ENCODE assay signal across 9 mouse cellular contexts in the genomic region with DNA sequence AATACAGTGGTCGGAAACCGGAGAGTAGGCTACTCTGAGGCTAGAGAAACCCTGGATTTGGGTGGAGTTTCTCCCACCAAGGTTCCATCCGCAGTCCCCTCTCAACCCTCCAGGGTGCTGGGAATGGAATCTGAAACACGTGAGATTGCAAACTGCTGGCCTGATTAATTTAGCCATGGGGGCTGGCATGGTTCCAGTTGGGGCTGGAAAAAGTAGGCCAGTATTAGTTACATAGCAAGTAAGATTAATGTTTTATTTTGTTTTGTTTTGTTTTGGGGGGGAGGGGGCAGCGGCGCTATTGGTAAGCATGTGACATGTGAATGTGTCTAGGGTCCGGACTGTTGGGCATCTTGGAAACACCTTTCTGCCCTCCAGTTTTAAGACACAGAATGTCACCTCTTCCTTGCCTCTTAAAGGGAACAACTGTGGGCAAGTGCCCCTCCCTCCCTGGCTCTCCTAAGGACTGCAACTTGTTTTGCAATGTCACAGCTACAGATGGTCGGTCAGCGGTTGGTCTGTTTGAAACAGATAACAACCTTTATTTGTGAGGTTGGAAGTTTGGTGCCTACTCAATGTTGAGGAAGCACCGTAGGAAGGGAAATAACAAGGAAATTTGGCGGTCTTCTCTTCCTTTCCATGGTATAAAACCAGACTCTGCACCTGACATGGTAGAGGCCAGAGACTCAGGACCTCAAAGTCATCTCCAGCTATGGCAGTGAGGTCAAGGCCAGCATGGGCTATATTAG. TPM values are rescaled to one million over a fixed set of nuclear protein-coding genes. Genes with fewer than 3 reads are reported as not detected.
DNase-seq lines count a peak whose midpoint lies in the region; ATAC-seq and TF ChIP-seq lines count a peak whose summit lies in the region.
"Had no signal": no experiment of that assay in that cellular context is flagged by ENCODE, and none has a peak within 500 bp of the region (broad histone marks: within the 10 kb centered on the region; RNA-seq: fewer than 3 reads in every experiment).

No protein-coding gene starts in this region.

- peaks cover 5% of the 10 kb centered on the region for H3K4me1 ChIP-seq in bone marrow, adult 2 months (ENCODE audit: control insufficient read depth, insufficient read depth, low read length)
- H3K4me1 ChIP-seq in hindbrain, embryonic 16.5 days (ENCODE audit: control insufficient read depth, insufficient read depth, low read depth, low read length): peaks cover 3% of the 10 kb centered on the region; the same call in 1 of the 2 replicates
- H3K4me1 ChIP-seq: neural tube, embryonic 12.5 days had no signal

- DNase-seq in layer of hippocampus, adult 2 months (ENCODE audit: low spot score in 2 of 2): no peak
- DNase-seq in layer of hippocampus, adult 11-12 months (ENCODE audit: low spot score): no peak
- peak; percentile 87 for DNase-seq in kidney, adult 18-20 months
- peak; percentile 40 to 56 for DNase-seq in lung, postnatal 4 days
- no peak for DNase-seq in thymus, postnatal 0 days (ENCODE audit: low spot score)
- DNase-seq in frontal cortex, postnatal 25 days (ENCODE audit: low spot score in 2 of 2): no peak

- 29% methylated on average over 11 of the region's 11 CpGs for WGBS in bone marrow, adult 2 months
- WGBS in hindbrain, embryonic 16.5 days: 74% methylated on average over 11 of the region's 11 CpGs

- H3K9ac ChIP-seq in hindbrain, embryonic 16.5 days (ENCODE audit: low read depth, low read length): no peak overlapping the region
- H3K9ac ChIP-seq: neural tube, embryonic 12.5 days had no signal

- no peak overlapping the region for H3K27ac ChIP-seq in layer of hippocampus, adult 2 months
- peak overlapping the region; percentile 91 for H3K27ac ChIP-seq in bone marrow, adult 2 months (ENCODE audit: control insufficient read depth, insufficient read depth, low read depth, low read length, poor library complexity)
- no peak overlapping the region for H3K27ac ChIP-seq in hindbrain, embryonic 16.5 days (ENCODE audit: low read depth, low read length)
- H3K27ac ChIP-seq: neural tube, embryonic 12.5 days had no signal

- 0 out of 2 replicates have a peak, but pooled peaks have one; percentile 25 for TF ChIP-seq CTCF in layer of hippocampus, adult 2 months (conservative IDR thresholded peaks at IDR 0.05)
- no peak for TF ChIP-seq CTCF in bone marrow, adult 2 months (IDR thresholded peaks at IDR 0.05; ENCODE audit: control insufficient read depth, insufficient read depth, low read length)

- H3K27me3 ChIP-seq in hindbrain, embryonic 16.5 days (replicated peaks; ENCODE audit: control insufficient read depth, insufficient read depth, low read length): no peaks in the 10 kb centered on the region
- H3K27me3 ChIP-seq: neural tube, embryonic 12.5 days had no signal

- H3K4me2 ChIP-seq in hindbrain, embryonic 16.5 days (ENCODE audit: low read length): no peak overlapping the region
- H3K4me2 ChIP-seq: neural tube, embryonic 12.5 days had no signal

- no peak for ATAC-seq in hindbrain, embryonic 16.5 days

- no peak overlapping the region for H3K4me3 ChIP-seq in layer of hippocampus, adult 2 months
- peak overlapping the region; percentile 41 for H3K4me3 ChIP-seq in bone marrow, adult 2 months (replicated peaks; ENCODE audit: control insufficient read depth, low read depth, low read length)
- H3K4me3 ChIP-seq in hindbrain, embryonic 16.5 days (ENCODE audit: low read length): no peak overlapping the region
- H3K4me3 ChIP-seq: neural tube, embryonic 12.5 days had no signal

- H3K9me3 ChIP-seq in hindbrain, embryonic 16.5 days (ENCODE audit: control insufficient read depth, low read length): no peaks in the 10 kb centered on the region
- H3K9me3 ChIP-seq: neural tube, embryonic 12.5 days had no signal

- no peak for TF ChIP-seq POLR2A in bone marrow, adult 2 months (IDR thresholded peaks at IDR 0.05; ENCODE audit: borderline replicate concordance, control insufficient read depth, low read depth, low read length)

- H3K36me3 ChIP-seq in hindbrain, embryonic 16.5 days (ENCODE audit: control insufficient read depth, insufficient read depth, low read length): no peaks in the 10 kb centered on the region
- H3K36me3 ChIP-seq: neural tube, embryonic 12.5 days had no signal

RNA-seq across cellular contexts. Expression of a gene that starts 5.2 kb away (rescaled TPM):
- 1 to 10 TPM; 1.2 to 2.3 TPM for total RNA-seq in layer of hippocampus, adult 2 months (2021)
- 14.2 and 18.7 TPM in 2 replicates for polyA plus RNA-seq in bone marrow, adult 2 months (2011; ENCODE audit: insufficient read depth, insufficient read length, low replicate concordance, missing spikeins)
- polyA plus RNA-seq in thymus, postnatal 0 days (2015; fragmentation: Nextera tagmentation; extraction: Ambion mirVana): 15.5 and 16.3 TPM in 2 replicates
- polyA plus RNA-seq in hindbrain, embryonic 16.5 days (2015; fragmentation: Nextera tagmentation; extraction: Ambion mirVana): 7.4 TPM in 2 replicates

Comparison
In these comparisons a context has a peak if more than half of its experiments do, and no peak if none do; other contexts are left out.
1. DNase-seq: peak in kidney, adult 18-20 months (single experiment) and lung, postnatal 4 days (2 of 2); none in layer of hippocampus, adult 2 months (0 of 2), layer of hippocampus, adult 11-12 months (single experiment), thymus, postnatal 0 days (single experiment) and frontal cortex, postnatal 25 days (0 of 2).